Mouse (Mus musculus): ENCODE measurements at regions not wholly inside any gene's neighbourhood (a gene's known extent, or its start where the extent isn't known, plus 50 kb on each side); places are given as distances from the start of the nearest gene placed in this dataset.

DNA sequence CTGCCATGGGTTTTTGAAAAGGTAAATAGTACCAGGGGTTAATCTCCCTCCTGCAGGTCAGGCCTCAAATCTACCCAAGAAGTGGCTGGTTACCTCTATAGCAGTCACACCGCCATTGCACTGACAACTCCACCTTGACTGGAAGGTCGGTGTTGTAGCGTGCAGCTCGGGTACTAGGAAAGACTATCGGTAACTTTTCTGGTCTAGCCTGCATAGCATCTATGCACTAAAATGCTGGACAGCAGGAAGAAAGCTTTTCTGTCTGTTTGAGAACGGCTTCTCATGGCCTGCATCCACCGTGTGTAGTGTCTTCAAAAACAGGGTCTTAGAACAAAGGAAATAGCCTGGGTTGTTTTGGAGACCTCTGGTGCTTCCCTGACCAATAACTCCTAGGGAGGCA is 88.8 kb downstream of the Bms1 start:
- DNase-seq (ENCODE audit: low read depth, low spot score), result no peak

DNA sequence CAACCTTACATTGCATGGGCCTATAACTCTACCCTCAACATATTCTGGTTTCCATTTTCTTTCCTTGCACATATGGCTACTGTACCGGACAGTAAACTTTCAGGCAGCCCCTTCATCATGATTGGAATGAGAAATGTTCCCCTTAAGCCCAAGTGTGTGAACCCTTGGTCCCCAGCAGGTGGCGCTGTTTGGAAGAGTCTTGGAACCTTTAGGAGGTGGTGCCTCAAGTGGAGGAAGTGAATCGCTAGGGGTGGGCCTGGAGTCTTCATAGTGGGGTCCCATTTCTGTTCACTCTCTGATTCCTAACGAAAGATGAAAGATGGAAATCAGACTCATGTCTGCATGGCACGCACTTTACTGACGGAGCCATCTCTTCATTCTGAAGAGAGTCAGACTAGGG is 91.8 kb downstream of the Bms1 start:
- DNase-seq (ENCODE audit: low read depth, low spot score), result no peak

GRCm38 (mm10) chr6:118325681-118326080 is 93.6 kb downstream of the Bms1 start:
- no peak for DNase-seq (ENCODE audit: low read depth, low spot score)

- peak; percentile 91 for DNase-seq (ENCODE audit: low read depth, low spot score)
Observed at GRCm38 (mm10) chr6:118324559-118324958, 94.7 kb downstream of the Bms1 start.

GRCm38 (mm10) chr6:118323052-118323451 is 96.2 kb downstream of the Bms1 start:
- DNase-seq (ENCODE audit: low read depth, low spot score), result peak; percentile 84

GRCm38 (mm10) chr6:118322631-118323030 is 96.6 kb downstream of the Bms1 start:
- no peak for DNase-seq (ENCODE audit: low read depth, low spot score)

- no peak for DNase-seq (ENCODE audit: low read depth, low spot score)
Observed at GRCm38 (mm10) chr6:118322061-118322460, 97.2 kb downstream of the Bms1 start.

DNA sequence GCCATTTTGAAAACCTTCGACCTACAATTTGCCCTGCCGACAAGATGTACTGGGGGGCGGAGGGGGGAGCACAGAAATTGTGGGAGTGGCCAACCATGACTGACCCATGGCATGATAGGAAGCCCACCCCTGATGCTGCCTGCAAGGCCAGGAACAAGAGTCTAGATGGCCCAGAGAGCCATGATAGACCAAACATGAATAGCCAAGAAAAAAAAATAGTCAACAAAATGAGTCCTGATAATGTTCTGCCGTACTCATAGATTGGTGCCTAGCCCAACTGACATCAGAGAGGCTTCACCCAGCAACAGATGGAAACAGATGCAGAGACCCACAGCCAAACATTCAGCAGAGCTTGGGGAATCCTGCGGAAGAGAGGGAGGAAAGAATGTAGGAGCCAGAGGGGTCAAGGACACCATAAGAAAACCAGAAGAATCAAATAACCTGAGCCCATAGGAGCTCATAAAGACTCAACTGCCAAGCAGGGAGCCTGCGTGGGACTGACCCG is 99.2 kb downstream of the Bms1 start:
- no peak for DNase-seq (ENCODE audit: low read depth, low spot score)

GRCm38 (mm10) chr6:118315881-118316280 is 103.4 kb downstream of the Bms1 start:
- DNase-seq (ENCODE audit: low read depth, low spot score), result no peak

DNA sequence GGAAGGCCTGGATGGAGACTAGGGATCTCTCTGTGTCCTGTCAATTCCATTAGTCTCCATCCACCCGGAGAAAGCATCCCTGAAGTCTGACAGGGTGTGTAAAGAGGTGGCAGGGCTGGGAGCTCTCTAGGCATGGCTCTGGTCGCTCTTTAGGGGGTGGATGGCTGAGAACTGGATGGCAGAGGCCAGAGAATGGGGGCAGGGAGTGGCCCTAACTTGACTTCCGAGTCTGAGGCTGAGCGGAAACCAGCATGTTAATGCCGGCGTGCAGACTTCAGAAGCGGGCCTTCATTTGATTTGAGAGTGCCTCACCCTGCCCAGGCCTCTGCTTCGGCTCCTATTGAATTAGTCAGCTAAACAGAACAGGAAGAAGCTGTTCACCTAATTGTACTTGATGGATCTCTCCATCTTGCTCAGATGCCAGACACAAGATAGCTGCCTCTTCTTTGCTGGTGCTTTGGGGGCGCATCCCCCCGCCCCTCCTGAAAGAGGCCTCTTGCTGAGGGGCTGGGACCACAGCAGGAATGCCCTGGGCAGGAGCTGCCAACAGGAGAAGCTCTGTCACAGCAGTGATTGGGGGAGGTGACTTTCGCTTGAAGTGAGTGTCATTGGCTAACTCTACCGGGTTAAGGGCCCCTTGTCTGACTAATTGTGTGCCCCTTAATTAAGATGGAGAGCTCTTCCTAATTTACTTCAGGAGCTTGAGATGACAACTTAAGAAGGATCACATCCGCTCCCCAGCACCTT is 104.2 kb downstream of the Bms1 start:
- DNase-seq (ENCODE audit: low read depth, low spot score), result no peak

DNA sequence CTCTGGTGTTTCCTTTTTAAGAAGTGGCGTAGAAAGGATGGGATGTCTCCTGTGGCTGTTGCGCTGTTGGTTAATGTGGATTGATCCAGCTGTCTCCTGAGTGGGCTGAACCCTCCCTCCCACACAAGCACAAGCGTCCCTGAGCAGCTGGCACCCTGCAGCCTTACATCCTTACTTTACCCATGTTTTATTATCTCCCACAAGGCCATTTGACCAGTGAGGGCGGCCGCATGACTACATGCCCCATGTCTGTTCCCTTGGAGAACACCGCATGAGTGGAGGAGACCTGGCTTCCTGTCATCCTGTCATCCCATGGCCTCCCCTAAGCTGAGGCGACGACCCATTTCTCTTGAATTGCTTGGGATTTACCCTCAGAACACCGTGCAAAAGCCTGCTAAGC is 108.2 kb downstream of the Bms1 start:
- no peak for DNase-seq (ENCODE audit: low read depth, low spot score)

DNA sequence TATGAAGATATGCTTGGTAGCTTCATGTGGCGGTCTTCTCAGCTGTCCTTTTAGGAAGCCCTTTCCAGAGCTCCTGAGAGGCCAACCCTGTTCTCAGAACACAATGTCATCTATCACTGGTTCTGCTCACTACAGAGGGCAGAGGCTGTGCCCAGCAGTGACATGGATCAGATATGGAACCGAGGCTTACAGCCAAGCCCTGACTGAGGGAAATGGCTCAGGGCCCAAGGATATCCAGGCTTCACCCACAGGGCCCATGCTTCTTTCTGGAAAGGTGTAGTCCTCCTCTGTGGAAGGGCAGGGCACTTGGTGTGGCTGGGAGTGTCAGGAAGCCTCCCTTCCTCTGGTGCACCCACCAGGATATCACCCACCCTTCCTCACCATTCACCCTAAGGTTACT is 109.4 kb downstream of the Bms1 start:
- no peak for DNase-seq (ENCODE audit: low read depth, low spot score)

GRCm38 (mm10) chr6:118308586-118308985 is 110.7 kb downstream of the Bms1 start:
- DNase-seq (ENCODE audit: low read depth, low spot score), result no peak

- DNase-seq (ENCODE audit: low read depth, low spot score), result no peak
Observed at GRCm38 (mm10) chr6:118307481-118307880, 110.0 kb upstream of the Ret start.

GRCm38 (mm10) chr6:118305209-118305608 is 107.7 kb upstream of the Ret start:
- DNase-seq (ENCODE audit: low read depth, low spot score), result no peak

DNA sequence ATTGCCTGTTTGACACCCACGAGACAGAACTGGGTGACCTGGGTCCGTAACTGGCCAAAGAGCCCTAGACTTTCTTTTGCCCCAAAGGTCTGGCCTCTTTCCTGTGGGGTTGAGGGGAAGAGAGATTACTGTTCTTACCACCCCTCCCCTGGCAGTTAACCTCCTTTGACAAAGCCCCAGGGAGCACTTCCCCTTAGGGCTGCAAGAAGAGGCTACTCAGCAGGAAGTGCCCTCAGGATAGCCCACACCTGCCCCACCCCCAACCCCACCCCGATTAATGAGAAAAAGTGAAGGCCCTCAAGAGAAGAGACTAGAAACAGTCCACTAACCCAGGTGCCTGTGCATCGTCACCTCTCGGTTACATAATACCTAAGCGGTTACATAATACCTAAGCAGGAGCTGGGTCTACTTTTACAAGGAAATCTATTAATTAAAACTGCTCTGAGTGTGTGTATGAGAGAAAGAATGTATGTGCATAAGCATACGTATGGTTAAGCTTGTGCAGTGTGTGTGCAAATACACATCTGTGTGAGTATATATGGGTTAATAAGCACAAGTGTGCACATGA is 105.3 kb upstream of the Ret start:
- DNase-seq (ENCODE audit: low read depth, low spot score), result no peak

GRCm38 (mm10) chr6:118301880-118302782 is 104.6 kb upstream of the Ret start:
- no peak for DNase-seq (ENCODE audit: low read depth, low spot score)

DNA sequence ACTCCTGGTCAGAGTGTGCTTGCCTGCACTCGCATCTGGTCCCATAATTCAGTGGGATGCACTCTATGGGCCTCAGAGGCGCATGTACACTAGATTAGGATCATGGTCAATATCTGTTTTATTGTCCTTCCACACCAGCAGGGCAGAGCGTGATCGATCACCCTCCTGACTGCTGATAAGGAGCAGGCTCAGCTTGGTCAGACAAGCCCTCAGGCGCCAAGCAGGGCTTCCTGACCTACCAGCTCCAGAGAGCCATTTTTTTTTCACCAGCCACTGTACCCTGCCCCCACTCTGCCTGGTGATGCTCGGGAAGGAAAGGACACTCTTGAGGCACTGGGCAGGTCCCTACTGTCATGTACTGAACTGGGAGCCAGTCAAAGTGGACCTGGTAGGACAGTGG is 103.3 kb upstream of the Ret start:
- no peak for DNase-seq (ENCODE audit: low read depth, low spot score)

- no peak for DNase-seq (ENCODE audit: low read depth, low spot score)
Observed at GRCm38 (mm10) chr6:118297576-118297975, 100.1 kb upstream of the Ret start.

DNA sequence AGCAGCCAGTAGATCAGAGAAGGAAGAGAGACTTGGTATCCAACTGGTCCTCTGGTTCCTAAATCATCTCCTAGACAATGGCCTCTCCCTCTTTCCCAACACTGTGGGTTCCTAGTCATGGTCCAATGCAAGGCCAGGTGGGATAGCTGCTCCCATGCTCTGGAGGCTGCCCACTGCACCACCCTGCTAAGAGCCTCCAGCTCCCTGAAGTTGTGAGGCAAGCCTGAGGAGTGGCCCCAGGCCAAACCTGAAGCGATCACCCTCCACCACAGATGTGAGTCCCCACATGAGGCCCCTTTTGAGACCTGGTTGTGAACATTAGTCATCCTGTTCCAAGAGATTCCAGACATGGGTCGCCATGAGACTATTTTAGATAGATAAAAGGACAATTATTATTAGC is 96.5 kb upstream of the Ret start:
- no peak for DNase-seq (ENCODE audit: low read depth, low spot score)

DNA sequence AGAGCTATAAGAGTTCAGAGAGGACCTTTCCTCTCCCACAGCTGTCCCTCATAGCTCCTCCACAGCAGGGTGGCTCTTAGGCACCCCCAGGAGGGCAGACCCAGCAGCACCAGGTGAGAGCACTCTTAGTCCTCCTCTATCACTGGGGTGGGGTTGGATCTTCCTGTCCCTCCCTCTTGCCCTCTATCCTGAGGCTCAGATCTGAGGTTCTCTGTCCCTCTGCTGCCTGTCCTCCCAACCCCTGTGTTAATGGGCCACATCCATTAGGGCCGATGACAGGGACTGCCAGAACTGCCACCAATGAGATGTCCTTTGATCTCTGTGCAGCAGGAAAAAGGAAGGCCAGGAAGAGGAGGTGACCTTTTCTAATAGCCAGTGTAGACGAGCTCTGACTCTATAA is 95.4 kb upstream of the Ret start:
- DNase-seq (ENCODE audit: low read depth, low spot score), result no peak

DNA sequence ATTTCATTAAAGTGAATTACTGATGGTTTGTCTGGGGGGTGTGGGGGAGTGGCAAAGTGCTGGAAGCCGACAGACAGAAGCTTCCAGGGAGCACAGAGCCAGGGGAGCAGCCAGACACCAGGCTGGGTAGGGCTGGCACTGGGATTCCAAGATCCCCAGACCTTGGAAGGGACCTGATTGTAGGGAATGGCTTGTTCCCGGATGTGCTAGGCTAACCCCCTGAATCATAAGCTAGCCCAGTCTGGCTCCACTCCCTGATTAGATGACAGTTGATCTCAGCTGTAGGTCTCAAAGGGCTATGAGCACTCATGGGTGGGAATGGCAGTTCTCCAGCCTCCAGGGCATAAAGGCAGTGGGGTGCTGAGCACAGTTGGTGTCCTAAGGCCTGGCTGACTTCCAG is 94.8 kb upstream of the Ret start:
- DNase-seq (ENCODE audit: low read depth, low spot score), result peak; percentile 12

Data from skeletal muscle tissue, adult 2 months (tissue).